Mouse (Mus musculus) frontal cortex, postnatal 36 days (tissue): ENCODE results near the gene Ghr.

Source experiments
- DNase-seq, 2 experiments: peaks; one replicate each; pipeline ENCODE4 v3.0.0; 2022; ENCODE audit warnings: low spot score in 2 of 2

Gene Ghr

GRCm38 (mm10) chr15:3536309-3536900 is 46.9 kb downstream of the Ghr start:
- no peak for DNase-seq

- DNase-seq = no peak
These were observed 69.3 kb downstream of the Ghr start for GRCm38 (mm10) chr15:3514027-3514426.

GRCm38 (mm10) chr15:3512380-3512779 is 70.9 kb downstream of the Ghr start:
- no peak for DNase-seq

GRCm38 (mm10) chr15:3511639-3512171 is 71.6 kb downstream of the Ghr start:
- no peak for DNase-seq

GRCm38 (mm10) chr15:3509089-3509488 is 74.2 kb downstream of the Ghr start:
- DNase-seq = no peak

GRCm38 (mm10) chr15:3507329-3507728 is 76.0 kb downstream of the Ghr start:
- DNase-seq = no peak

- no peak for DNase-seq
These were observed 78.6 kb downstream of the Ghr start for GRCm38 (mm10) chr15:3504700-3505099.

GRCm38 (mm10) chr15:3501683-3502082 is 81.6 kb downstream of the Ghr start:
- no peak for DNase-seq

- DNase-seq = no peak
These were observed 84.3 kb downstream of the Ghr start for GRCm38 (mm10) chr15:3499020-3499419.

GRCm38 (mm10) chr15:3497946-3498580 is 85.2 kb downstream of the Ghr start:
- no peak for DNase-seq

- no peak for DNase-seq
These were observed 92.4 kb downstream of the Ghr start for GRCm38 (mm10) chr15:3490868-3491267.

GRCm38 (mm10) chr15:3490011-3490410 is 93.3 kb downstream of the Ghr start:
- no peak for DNase-seq

GRCm38 (mm10) chr15:3489180-3489579 is 94.1 kb downstream of the Ghr start:
- no peak for DNase-seq

GRCm38 (mm10) chr15:3488601-3489000 is 94.7 kb downstream of the Ghr start:
- no peak for DNase-seq

- no peak for DNase-seq
These were observed 96.6 kb downstream of the Ghr start for GRCm38 (mm10) chr15:3486691-3487090.

- DNase-seq = no peak
These were observed 97.9 kb downstream of the Ghr start for GRCm38 (mm10) chr15:3485367-3485766.

- no peak for DNase-seq
These were observed 99.8 kb downstream of the Ghr start for GRCm38 (mm10) chr15:3483451-3483850.

GRCm38 (mm10) chr15:3469230-3469629 is 114.1 kb downstream of the Ghr start:
- DNase-seq = no peak

GRCm38 (mm10) chr15:3466608-3467007 is 116.7 kb downstream of the Ghr start:
- no peak for DNase-seq

GRCm38 (mm10) chr15:3464754-3465153 is 118.5 kb downstream of the Ghr start:
- DNase-seq = no peak

GRCm38 (mm10) chr15:3456543-3456942 is 126.7 kb downstream of the Ghr start:
- no peak for DNase-seq

GRCm38 (mm10) chr15:3455572-3455971 is 127.7 kb downstream of the Ghr start:
- DNase-seq = no peak

- DNase-seq = no peak
These were observed 131.1 kb downstream of the Ghr start for GRCm38 (mm10) chr15:3452080-3452752.
